Mouse (Mus musculus) neural tube, embryonic 15.5 days (tissue): ENCODE measurements around the gene Arfgap2. TPM values are rescaled to one million over a fixed set of nuclear protein-coding genes. Genes with fewer than 3 reads are reported as not detected.

ENCODE experiments used
- ATAC-seq: fragments of 200-750 bp; cut with Nextera tagmentation; 2 replicates; pipeline ENCODE4 v1.8.0; 2017; ENCODE audit warnings: mild to moderate bottlenecking, moderate TSS enrichment, moderate library complexity; ENCODE audit not compliant: low FRiP score
- H3K27ac ChIP-seq: fragments of 300-500 bp; sonication (generic); replicated peaks from 2 replicates; pipeline ENCODE4 v1.5.1; 2015; ENCODE audit warnings: mild to moderate bottlenecking, inconsistent platforms
- H3K27me3 ChIP-seq: fragments of 300-500 bp; sonication (generic); replicated peaks from 2 replicates; pipeline ENCODE4 v1.6.1; 2015; ENCODE audit warnings: inconsistent platforms
- H3K36me3 ChIP-seq: fragments of 300-500 bp; sonication (generic); 2 replicates; pipeline ENCODE4 v1.6.1; 2015; ENCODE audit warnings: inconsistent platforms
- H3K4me1 ChIP-seq: fragments of 300-500 bp; sonication (generic); 2 replicates; pipeline ENCODE4 v1.6.1; 2015; ENCODE audit warnings: inconsistent platforms
- H3K4me2 ChIP-seq: fragments of 300-500 bp; sonication (generic); 2 replicates; pipeline ENCODE4 v1.6.1; 2015; ENCODE audit warnings: inconsistent platforms, mild to moderate bottlenecking, moderate library complexity
- H3K4me3 ChIP-seq: fragments of 300-500 bp; sonication (generic); replicated peaks from 2 replicates; pipeline ENCODE4 v1.5.1; 2015; ENCODE audit warnings: mild to moderate bottlenecking, inconsistent platforms
- H3K9ac ChIP-seq: fragments of 300-500 bp; sonication (generic); replicated peaks from 2 replicates; pipeline ENCODE4 v1.6.1; 2015; ENCODE audit warnings: mild to moderate bottlenecking, inconsistent platforms
- H3K9me3 ChIP-seq: fragments of 300-500 bp; sonication (generic); replicated peaks from 2 replicates; pipeline ENCODE4 v1.6.1; 2016; ENCODE audit warnings: inconsistent platforms
- WGBS: fragments of 180-500 bp; shearing (Covaris S2); methylation state at CpG from one replicate; pipeline ENCODE4 v1.1.7; 2015; ENCODE audit warnings: mixed read lengths; 5-methylcytosine and 5-hydroxymethylcytosine counted together
- polyA plus RNA-seq: library from polyadenylated mRNA; unstranded; fragments of >200 nt; fragmentation: Nextera tagmentation; extraction: Ambion mirVana; gene quantifications from 2 replicates; pipeline ENCODE4 v1.2.1, GENCODE M21; 2015

Arfgap2 gene
- polyA plus RNA-seq, 1 experiment from 2014 or later = 62.0 TPM

DNA sequence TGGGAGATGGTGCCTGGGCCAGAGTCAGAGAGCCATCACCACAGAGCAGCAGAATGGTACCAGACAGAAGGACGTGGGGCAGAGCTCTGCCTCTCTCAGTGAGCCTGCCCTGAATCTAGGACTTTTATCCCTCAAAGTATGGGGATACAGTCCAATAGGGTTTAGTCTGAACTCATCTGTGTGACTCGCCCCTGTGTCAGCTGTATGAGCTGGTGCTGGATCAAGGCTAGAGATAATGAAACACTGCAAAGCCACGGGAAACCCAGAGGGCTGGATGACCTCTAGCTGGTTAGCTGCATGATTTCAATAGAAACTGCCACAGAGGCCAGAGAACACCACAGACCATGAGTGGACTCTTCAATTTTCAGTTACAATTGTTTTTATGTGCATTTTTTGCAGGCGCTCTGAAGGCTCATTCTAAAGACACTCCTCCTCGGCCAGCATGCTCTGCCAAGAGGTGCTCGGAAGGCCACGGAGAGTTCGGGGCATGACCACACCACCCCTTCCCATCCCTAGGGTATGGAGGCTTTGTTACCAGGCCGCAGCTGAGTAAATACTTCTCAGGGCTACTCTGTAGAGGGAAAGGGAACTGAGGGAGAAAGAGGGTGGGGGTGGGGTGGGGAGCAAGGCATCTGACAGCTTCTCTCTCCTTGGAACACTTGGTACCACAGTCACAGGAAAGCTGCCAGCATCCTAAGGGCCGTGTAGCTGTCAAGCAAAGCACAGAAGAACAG, 48.0 kb downstream of the Arfgap2 start:
- H3K4me3 ChIP-seq = no peak overlapping the region
- 0 out of 2 replicates have a peak, but pooled peaks cover 4% of the 10 kb centered on the region for H3K36me3 ChIP-seq
- no peak overlapping the region for H3K4me2 ChIP-seq
- no peaks in the 10 kb centered on the region for H3K9me3 ChIP-seq
- H3K9ac ChIP-seq = no peak overlapping the region
- WGBS = 30% methylated on average over 10 of the region's 10 CpGs
- H3K27me3 ChIP-seq = no peaks in the 10 kb centered on the region
- H3K27ac ChIP-seq = 0 out of 2 replicates have a peak overlapping the region, but pooled peaks have one; percentile 19
- H3K4me1 ChIP-seq = peaks cover 4% of the 10 kb centered on the region; the same call in 1 of the 2 replicates
- no peak for ATAC-seq

DNA sequence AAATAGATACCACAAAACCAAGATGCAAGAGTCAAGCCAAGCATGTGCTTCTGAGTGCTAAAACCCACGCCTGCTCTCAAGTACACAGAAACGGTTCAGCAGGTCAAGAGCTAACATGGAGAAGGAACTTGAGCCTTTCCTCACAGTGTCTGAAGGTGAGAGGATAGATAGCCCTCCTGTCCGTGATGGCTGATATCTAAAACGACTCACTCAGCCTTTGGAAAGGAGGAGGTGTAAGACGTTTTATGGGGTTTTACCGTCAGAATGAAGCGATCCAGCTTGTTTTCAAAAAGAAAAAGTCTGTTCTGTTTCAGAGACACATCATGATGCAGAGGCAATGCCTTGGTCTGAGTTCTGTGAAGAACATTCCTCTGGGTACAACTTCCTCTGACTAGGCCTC, 49.4 kb downstream of the Arfgap2 start:
- H3K4me1 ChIP-seq = peaks cover 4% of the 10 kb centered on the region; the same call in 1 of the 2 replicates
- no peak overlapping the region for H3K4me3 ChIP-seq
- no peak overlapping the region for H3K4me2 ChIP-seq
- H3K9me3 ChIP-seq = no peaks in the 10 kb centered on the region
- WGBS = 91% methylated on average over 7 of the region's 7 CpGs
- H3K27me3 ChIP-seq = no peaks in the 10 kb centered on the region
- H3K9ac ChIP-seq = no peak overlapping the region
- no peak overlapping the region for H3K27ac ChIP-seq
- no peak for ATAC-seq
- H3K36me3 ChIP-seq = 0 out of 2 replicates have a peak, but pooled peaks cover 4% of the 10 kb centered on the region

DNA sequence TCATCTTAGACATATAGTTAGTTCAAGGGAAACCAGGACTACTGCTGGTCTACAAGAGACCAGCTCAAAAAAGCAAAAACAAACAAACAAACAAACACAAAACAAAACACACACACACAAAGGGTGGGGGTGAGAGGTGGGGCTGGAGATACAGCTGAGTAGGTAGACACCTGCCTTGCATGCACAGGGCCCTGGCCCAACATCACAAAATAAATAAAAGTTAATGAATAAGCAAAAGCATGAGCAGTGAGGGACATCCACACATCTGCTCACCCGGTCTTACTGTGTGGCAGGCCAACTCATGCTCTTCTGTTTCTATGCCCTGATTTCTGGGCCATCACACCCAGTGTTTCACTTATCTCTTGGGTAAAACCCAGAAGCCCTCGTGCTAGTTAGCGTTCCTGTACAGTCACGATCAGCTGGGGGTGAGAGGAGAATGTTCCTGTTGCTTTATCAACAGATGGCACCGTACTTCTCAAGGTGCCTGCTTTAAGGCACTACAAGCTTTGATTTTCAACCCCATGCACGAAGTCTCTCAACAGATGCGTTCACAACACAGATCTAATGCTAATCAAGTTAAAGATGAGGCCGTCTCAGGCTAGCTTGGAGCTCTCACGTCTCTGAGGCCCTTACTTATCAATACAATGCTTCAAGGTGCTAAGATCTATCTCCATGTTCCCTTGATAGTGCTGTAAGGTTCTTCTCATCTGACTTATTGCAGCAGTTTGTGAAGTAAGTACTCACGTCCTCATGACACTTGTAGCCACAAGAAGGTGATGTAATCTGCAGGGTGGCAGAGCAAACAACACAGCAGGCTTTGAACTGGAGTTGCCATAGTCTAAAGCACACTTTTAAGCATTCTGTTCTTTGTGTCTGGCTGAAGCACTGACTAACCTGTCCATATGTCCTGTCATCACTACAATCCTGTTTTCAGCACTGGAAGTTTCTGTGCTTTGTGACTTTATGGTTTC, 56.1 kb downstream of the Arfgap2 start:
- Histone ChIP-seq H3K27me3 (no peaks in the 10 kb centered on the region), H3K4me1 (peaks cover 13% of the 10 kb centered on the region; the same call in 1 of the 2 replicates), H3K9me3 (no peaks in the 10 kb centered on the region), H3K27ac (no peak overlapping the region), H3K36me3 (0 out of 2 replicates have a peak, but pooled peaks cover 4% of the 10 kb centered on the region), H3K4me3 (no peak overlapping the region), H3K9ac (no peak overlapping the region), H3K4me2 (no peak overlapping the region)
- WGBS = 88% methylated on average over 10 of the region's 10 CpGs
- no peak for ATAC-seq

DNA sequence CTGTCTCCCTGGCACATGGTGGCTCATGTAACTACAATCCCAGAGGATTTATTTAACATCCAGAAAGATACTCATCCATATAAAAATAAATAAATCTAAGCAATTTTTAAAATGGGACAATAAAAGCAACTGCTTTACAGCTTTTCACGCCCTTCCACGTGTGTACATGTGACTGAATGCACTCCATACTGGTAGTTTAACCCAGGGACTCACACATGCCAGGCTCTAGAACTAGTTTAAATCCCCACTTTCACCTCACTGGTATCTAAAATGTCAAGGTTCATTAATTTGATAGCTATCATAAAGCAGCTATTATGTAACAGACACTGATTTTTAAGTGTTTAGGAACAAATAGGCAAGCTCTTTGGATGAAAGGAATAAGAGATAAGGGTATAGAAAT, 57.1 kb downstream of the Arfgap2 start:
- H3K27ac ChIP-seq = no peak overlapping the region
- H3K36me3 ChIP-seq = no peaks in the 10 kb centered on the region
- no peaks in the 10 kb centered on the region for H3K9me3 ChIP-seq
- no peak overlapping the region for H3K4me3 ChIP-seq
- 57% methylated on average over 2 of the region's 2 CpGs for WGBS
- no peak overlapping the region for H3K4me2 ChIP-seq
- H3K27me3 ChIP-seq = no peaks in the 10 kb centered on the region
- ATAC-seq = no peak
- H3K9ac ChIP-seq = no peak overlapping the region
- H3K4me1 ChIP-seq = peaks cover 15% of the 10 kb centered on the region

DNA sequence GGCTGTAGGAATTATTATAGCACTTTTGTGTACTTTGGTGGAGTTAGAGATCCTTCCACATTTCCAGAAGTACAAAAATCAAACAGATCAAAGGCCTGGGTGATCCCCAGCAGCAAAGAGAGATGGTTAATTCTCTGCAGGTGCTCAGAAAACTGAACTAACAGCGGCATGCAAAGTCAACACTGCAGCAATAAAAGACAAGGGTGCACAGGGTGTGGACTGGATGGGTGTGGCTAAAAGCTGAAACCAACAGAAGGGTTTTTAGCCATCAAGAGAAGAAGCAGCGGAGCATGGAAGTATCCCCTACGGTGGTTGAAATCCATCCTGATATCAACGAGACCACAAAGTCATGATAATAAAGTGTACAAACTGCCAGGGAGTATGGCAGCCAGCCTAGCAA, 57.7 kb downstream of the Arfgap2 start:
- no peak overlapping the region for H3K4me2 ChIP-seq
- H3K4me3 ChIP-seq = no peak overlapping the region
- peaks cover 20% of the 10 kb centered on the region for H3K4me1 ChIP-seq
- H3K27ac ChIP-seq = no peak overlapping the region
- no peaks in the 10 kb centered on the region for H3K9me3 ChIP-seq
- H3K36me3 ChIP-seq = no peaks in the 10 kb centered on the region
- no peak overlapping the region for H3K9ac ChIP-seq
- WGBS = 62% methylated on average over 4 of the region's 4 CpGs
- no peak for ATAC-seq
- H3K27me3 ChIP-seq = no peaks in the 10 kb centered on the region

DNA sequence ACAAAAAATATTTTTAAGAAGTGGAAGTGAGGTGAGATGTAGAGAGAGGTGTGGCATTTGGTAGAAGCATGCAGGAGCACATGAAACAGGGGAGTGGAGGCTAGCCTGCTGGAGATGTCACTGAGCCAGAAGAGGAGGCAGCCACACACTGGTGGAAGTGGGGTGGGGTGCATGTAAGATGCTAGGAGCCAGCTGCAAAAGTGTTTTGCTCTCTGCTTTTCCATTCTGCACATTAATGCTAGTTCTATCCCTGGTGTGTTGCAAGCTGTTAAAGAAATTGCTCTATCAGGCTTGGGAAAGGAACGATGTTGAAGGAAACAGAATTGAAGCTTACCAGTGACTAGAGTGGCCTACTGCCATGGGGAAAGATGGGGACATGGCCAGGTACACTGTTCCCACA, 59.6 kb downstream of the Arfgap2 start:
- peak overlapping the region; percentile 74 for H3K27ac ChIP-seq
- ATAC-seq = no peak
- H3K4me2 ChIP-seq = no peak overlapping the region
- H3K36me3 ChIP-seq = no peaks in the 10 kb centered on the region
- no peak overlapping the region for H3K9ac ChIP-seq
- H3K27me3 ChIP-seq = no peaks in the 10 kb centered on the region
- no peak overlapping the region for H3K4me3 ChIP-seq
- 33% methylated on average over 1 of the region's 1 CpGs for WGBS
- H3K4me1 ChIP-seq = peaks cover 34% of the 10 kb centered on the region
- H3K9me3 ChIP-seq = no peaks in the 10 kb centered on the region

DNA sequence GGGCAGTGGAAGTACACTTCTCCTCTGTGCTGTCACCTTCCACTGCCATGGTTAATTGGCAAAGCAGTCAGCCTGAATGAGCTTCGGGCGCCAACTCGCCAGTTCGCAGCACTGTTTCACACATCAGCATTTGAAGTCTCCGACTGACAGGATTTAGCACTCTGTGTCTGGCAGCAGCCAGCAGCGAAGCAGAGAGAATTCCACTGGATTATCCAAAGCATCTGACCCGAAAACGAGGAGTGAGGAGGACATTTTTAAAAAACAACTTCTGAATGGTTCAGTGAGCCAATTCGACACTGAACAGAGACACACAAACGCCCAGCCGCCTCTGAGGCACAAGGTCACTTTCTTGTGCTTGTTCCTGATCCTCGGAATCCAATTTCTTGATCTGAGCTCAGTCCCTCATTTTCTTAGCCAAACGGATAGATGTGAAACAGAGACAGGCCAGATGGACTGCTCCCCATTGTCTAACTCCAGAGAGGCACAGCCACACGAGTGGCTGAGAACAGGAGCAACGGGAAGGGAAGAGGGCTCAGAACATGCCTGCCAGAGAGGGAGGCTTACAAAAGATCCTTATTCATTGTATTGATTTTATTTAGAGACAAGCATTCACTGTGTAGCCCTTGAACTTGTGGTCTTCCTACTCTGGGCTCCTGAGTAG, 60.1 kb downstream of the Arfgap2 start:
- peaks cover 39% of the 10 kb centered on the region for H3K4me1 ChIP-seq
- ATAC-seq = peak; percentile 33; the same call in 1 of the 2 replicates
- H3K27me3 ChIP-seq = no peaks in the 10 kb centered on the region
- H3K4me3 ChIP-seq = no peak overlapping the region
- H3K36me3 ChIP-seq = no peaks in the 10 kb centered on the region
- no peaks in the 10 kb centered on the region for H3K9me3 ChIP-seq
- H3K4me2 ChIP-seq = peak overlapping the region; percentile 11; the same call in 1 of the 2 replicates
- no peak overlapping the region for H3K9ac ChIP-seq
- 34% methylated on average over 15 of the region's 15 CpGs for WGBS
- H3K27ac ChIP-seq = peak overlapping the region; percentile 74

Other genes starting within 250 kb of the Arfgap2 start
- 2.7 TPM in 2 replicates for gene Rapsn, start 229.4 kb upstream of the Arfgap2 start, polyA plus RNA-seq
- 234 and 240 TPM in 2 replicates for gene Psmc3, start 211.0 kb upstream of the Arfgap2 start, polyA plus RNA-seq
- 35.5 and 43.2 TPM in 2 replicates for gene Slc39a13, start 194.6 kb upstream of the Arfgap2 start, polyA plus RNA-seq
- 3.6 and 6.7 TPM in 2 replicates for gene Spi1, start 182.6 kb upstream of the Arfgap2 start, polyA plus RNA-seq
- 0.33 TPM in 1 of 2 replicates, not detected in the other for gene Mybpc3, start 146.8 kb upstream of the Arfgap2 start, polyA plus RNA-seq
- 49.0 and 54.5 TPM in 2 replicates for gene Madd, start 81.1 kb upstream of the Arfgap2 start, polyA plus RNA-seq
- 2.4 and 3.1 TPM in 2 replicates for gene Nr1h3, start 62.1 kb upstream of the Arfgap2 start, polyA plus RNA-seq
- 35.1 and 36.6 TPM in 2 replicates for gene Acp2, start 62.1 kb upstream of the Arfgap2 start, polyA plus RNA-seq
- gene Ddb2, start 28.0 kb upstream of the Arfgap2 start, polyA plus RNA-seq = 17.5 and 20.2 TPM in 2 replicates
- 20.0 and 21.8 TPM in 2 replicates for gene Pacsin3, start 9.0 kb upstream of the Arfgap2 start, polyA plus RNA-seq
- gene 1110051M20Rik, start 179.7 kb downstream of the Arfgap2 start, polyA plus RNA-seq = 133 and 141 TPM in 2 replicates
- gene Lrp4, start 192.5 kb downstream of the Arfgap2 start, polyA plus RNA-seq = 6.8 and 7.3 TPM in 2 replicates